Mouse (Mus musculus): ENCODE results near the gene Ldhd. TPM values are rescaled to one million over a fixed set of nuclear protein-coding genes. Genes with fewer than 3 reads are reported as not detected.

The Ldhd gene
- polyA plus RNA-seq, 1 experiment from 2014 or later: 12.8 TPM

GRCm38 (mm10) chr8:111594951-111595350, 35.2 kb downstream of the Ldhd start:
- ATAC-seq (no peak), DNase-seq (ENCODE audit: low read depth, low spot score) (no peak)
- in situ Hi-C loops (cut with MboI; ENCODE audit: low pct_unique_long_range_greater_than_20kb): no loop called here
- H3K27me3 ChIP-seq: no peaks in the 10 kb centered on the region
- POLR2A ChIA-PET: no interaction called here
- CTCF ChIA-PET: interaction anchor here (1.1 kb wide), 1 partner anchor 9 kb away, joined by 3 read pairs; no protein-coding TSS in a partner anchor
- TF ChIP-seq CTCF (IDR thresholded peaks at IDR 0.05): no peak

GRCm38 (mm10) chr8:111594044-111594840, 35.9 kb downstream of the Ldhd start:
- ATAC-seq: no peak
- TF ChIP-seq CTCF (IDR thresholded peaks at IDR 0.05): no peak

DNA sequence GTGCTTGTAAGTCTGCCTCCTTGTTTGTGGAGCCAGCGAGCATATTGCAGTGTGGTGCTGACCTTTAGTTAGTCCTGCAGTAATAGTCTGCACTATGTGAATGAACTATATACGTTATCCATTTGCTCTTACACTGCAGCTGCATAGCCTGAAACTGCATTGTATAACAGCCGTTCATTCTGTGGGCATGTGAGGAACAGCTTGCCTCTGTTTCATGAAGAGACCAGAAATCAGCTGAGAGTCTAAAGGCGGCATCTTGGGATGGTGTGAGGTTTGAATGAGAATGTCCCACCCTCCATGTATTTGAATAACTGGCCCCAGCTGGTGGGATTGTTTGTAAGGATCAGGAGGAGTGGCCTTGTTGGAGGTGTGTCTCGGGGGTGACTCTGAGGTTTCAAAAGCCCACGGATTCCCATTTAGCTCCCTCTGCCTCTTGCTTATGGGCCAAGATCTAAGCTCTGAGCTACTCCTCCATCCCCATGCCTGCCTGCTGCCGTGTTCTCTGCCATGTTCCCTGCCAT, 37.7 kb downstream of the Ldhd start:
- H3K27me3 ChIP-seq: no peaks in the 10 kb centered on the region
- ATAC-seq (no peak), DNase-seq (ENCODE audit: low read depth, low spot score) (no peak)
- in situ Hi-C loops (cut with MboI; ENCODE audit: low pct_unique_long_range_greater_than_20kb): no loop called here
- no peak for TF ChIP-seq CTCF (IDR thresholded peaks at IDR 0.05)
- ChIA-PET CTCF (interaction anchor here (1.5 kb wide), 1 partner anchor 16 kb away, joined by 4 read pairs; no protein-coding TSS in a partner anchor), POLR2A (no interaction called here)

More at GRCm38 (mm10) chr8:111594044-111594840, 35.9 kb downstream of the Ldhd start:
- no peak for DNase-seq (ENCODE audit: low read depth, low spot score)
- CTCF ChIA-PET: interaction anchor here (1.1 kb wide), 1 partner anchor 23 kb away, joined by 3 read pairs; no protein-coding TSS in a partner anchor
- in situ Hi-C loops (cut with MboI; ENCODE audit: low pct_unique_long_range_greater_than_20kb): no loop called here
- POLR2A ChIA-PET: no interaction called here
- no peaks in the 10 kb centered on the region for H3K27me3 ChIP-seq

DNA sequence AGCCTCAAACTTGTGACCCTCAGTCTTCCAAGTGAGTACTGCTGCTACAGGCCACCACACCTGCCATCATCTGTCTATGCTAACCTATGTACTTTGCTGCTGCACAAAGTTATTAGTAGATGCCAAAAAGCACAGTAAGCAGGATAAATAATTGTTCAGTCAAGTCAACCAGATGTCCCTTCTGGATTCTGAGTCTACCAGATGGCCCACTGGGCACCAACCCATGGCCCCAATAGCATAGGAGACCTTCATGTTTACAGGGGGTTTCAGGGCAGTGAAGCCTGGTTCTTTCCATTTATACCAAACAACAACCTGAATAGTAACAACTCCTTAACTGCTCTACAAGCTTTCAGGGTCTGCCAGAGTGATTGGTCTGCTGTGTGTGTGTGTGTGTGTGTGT, 39.0 kb downstream of the Ldhd start:
- ATAC-seq (no peak), DNase-seq (ENCODE audit: low read depth, low spot score) (no peak)
- no peaks in the 10 kb centered on the region for H3K27me3 ChIP-seq
- in situ Hi-C loops (cut with MboI; ENCODE audit: low pct_unique_long_range_greater_than_20kb): no loop called here
- no peak for TF ChIP-seq CTCF (IDR thresholded peaks at IDR 0.05)
- POLR2A ChIA-PET: interaction anchor here (1.2 kb wide), 1 partner anchor 19 kb away, joined by 3 read pairs; no protein-coding TSS in a partner anchor
- CTCF ChIA-PET: no interaction called here

GRCm38 (mm10) chr8:111590214-111590613, 40.0 kb downstream of the Ldhd start:
- in situ Hi-C loops (cut with MboI; ENCODE audit: low pct_unique_long_range_greater_than_20kb): no loop called here
- CTCF ChIA-PET: interaction anchor here (1.1 to 1.4 kb wide), 2 partner anchors 12 to 15 kb away, joined by 3 read pairs; no protein-coding TSS in a partner anchor
- DNase-seq (ENCODE audit: low read depth, low spot score) (no peak), ATAC-seq (no peak)
- H3K27me3 ChIP-seq: no peaks in the 10 kb centered on the region
- TF ChIP-seq CTCF (IDR thresholded peaks at IDR 0.05): no peak
- POLR2A ChIA-PET: no interaction called here

DNA sequence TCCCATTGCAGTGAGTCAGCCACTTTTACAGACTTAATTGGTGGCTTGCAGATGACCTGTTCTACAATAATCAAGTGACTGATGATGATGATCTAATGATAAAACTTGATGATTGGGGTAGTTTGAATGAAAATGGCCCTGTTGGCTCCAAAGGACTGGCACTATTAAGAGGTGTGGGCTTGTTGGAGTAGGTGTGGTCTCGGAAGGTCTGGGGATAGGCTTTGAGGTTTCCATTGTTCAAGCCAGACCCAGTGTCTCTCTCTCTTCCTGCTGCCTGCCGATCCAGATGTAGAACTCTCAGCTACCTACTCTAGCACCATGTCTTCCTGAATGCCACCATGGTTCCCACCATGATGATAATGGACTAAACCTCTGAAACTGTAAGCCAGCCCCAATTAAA, 41.8 kb downstream of the Ldhd start:
- CTCF ChIA-PET: no interaction called here

DNA sequence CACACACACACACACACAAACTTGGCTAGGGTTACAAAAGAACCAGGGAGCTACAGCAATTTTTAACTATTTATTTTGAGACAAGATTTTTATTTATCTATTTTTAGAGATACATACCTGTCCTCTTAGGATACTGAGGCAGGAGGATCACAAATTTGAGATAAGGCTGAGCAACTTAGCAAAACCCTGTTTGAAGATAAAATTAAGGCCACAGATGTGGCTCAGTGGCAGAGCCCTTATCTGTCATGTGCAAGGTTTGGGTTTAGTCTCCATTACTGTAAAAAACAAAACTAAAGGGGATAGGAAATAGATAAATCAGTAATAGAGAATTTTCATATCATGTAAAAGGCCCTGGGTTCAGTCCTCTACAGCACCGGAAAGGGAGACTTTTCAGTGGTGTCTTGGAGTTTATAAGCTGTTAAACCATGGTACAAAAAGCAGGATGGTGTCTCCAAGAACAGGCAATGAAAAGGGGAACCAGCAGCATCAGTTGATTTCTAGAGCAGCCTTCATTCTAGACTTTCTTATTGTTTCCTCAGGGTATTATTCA, 42.6 kb downstream of the Ldhd start:
- no peak for DNase-seq (ENCODE audit: low read depth, low spot score)
- in situ Hi-C loops (cut with MboI; ENCODE audit: low pct_unique_long_range_greater_than_20kb): no loop called here
- no peak for ATAC-seq
- TF ChIP-seq CTCF (IDR thresholded peaks at IDR 0.05): no peak
- H3K27me3 ChIP-seq: no peaks in the 10 kb centered on the region
- ChIA-PET POLR2A (no interaction called here), CTCF (no interaction called here)

More for the DNA sequence above, 41.8 kb downstream of the Ldhd start:
- TF ChIP-seq CTCF (IDR thresholded peaks at IDR 0.05): no peak
- ATAC-seq: no peak
- DNase-seq (ENCODE audit: low read depth, low spot score): no peak
- no peaks in the 10 kb centered on the region for H3K27me3 ChIP-seq
- POLR2A ChIA-PET: no interaction called here
- in situ Hi-C loops (cut with MboI; ENCODE audit: low pct_unique_long_range_greater_than_20kb): no loop called here

- DNase-seq (ENCODE audit: low read depth, low spot score) (no peak), ATAC-seq (no peak)
- in situ Hi-C loops (cut with MboI; ENCODE audit: low pct_unique_long_range_greater_than_20kb): no loop called here
- ChIA-PET CTCF (no interaction called here), POLR2A (no interaction called here)
- no peaks in the 10 kb centered on the region for H3K27me3 ChIP-seq
- TF ChIP-seq CTCF (IDR thresholded peaks at IDR 0.05): no peak
Observed at GRCm38 (mm10) chr8:111584946-111585345, 45.2 kb downstream of the Ldhd start.

- in situ Hi-C loops (cut with MboI; ENCODE audit: low pct_unique_long_range_greater_than_20kb): no loop called here
- DNase-seq (ENCODE audit: low read depth, low spot score): no peak
- no peak for TF ChIP-seq CTCF (IDR thresholded peaks at IDR 0.05)
- POLR2A ChIA-PET: no interaction called here
- no peak for ATAC-seq
- no peaks in the 10 kb centered on the region for H3K27me3 ChIP-seq
- CTCF ChIA-PET: interaction anchor here (1.1 to 1.6 kb wide), 4 partner anchors 10 to 33 kb away, joined by 3 to 4 read pairs (median 3); no protein-coding TSS in a partner anchor
Observed at GRCm38 (mm10) chr8:111582386-111582785, 47.8 kb downstream of the Ldhd start.

DNA sequence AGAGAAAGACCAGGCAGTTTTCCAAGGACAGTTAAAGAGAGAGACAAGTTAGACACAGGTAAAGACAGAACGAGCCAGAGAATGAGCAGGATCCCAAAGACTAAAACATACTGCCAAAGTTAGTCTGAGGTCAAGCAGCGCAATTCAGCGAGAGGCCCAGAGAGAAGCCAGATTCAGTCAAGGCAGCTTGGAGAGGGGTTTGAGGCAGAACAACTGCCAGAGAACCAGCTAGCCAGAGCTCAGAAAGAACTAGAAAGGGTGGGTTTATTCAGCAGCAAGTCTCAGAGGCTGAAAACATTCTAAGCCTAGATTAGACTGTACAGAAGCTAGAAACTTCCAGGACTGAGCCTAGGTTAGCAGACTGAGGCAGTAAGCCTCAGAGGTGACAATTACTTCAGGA, 49.9 kb downstream of the Ldhd start:
- ChIA-PET CTCF (no interaction called here), POLR2A (no interaction called here)
- in situ Hi-C loops (cut with MboI; ENCODE audit: low pct_unique_long_range_greater_than_20kb): no loop called here
- TF ChIP-seq CTCF (IDR thresholded peaks at IDR 0.05): no peak
- DNase-seq (ENCODE audit: low read depth, low spot score) (no peak), ATAC-seq (no peak)
- H3K27me3 ChIP-seq: no peaks in the 10 kb centered on the region

- DNase-seq (ENCODE audit: low read depth, low spot score): no peak
- no peak for ATAC-seq
- H3K27me3 ChIP-seq: no peaks in the 10 kb centered on the region
- ChIA-PET CTCF (no interaction called here), POLR2A (no interaction called here)
- no peak for TF ChIP-seq CTCF (IDR thresholded peaks at IDR 0.05)
- in situ Hi-C loops (cut with MboI; ENCODE audit: low pct_unique_long_range_greater_than_20kb): no loop called here
Observed at GRCm38 (mm10) chr8:111579318-111579717, 50.9 kb downstream of the Ldhd start.
